Mouse (Mus musculus) stomach, postnatal 0 days (tissue): Measurements from ENCODE around the gene Psmb8.

Source experiments
- CTCF ChIP-seq: IDR thresholded peaks from 2 replicates; pipeline ENCODE4 v1.5.1; 2016; ENCODE audit warnings: antibody characterized with exemption, low read depth, mild to moderate bottlenecking, moderate library complexity
- EP300 ChIP-seq: optimal IDR thresholded peaks from 2 replicates; pipeline ENCODE3; 2016; ENCODE audit warnings: antibody characterized with exemption

- no peak for TF ChIP-seq CTCF
- no peak for TF ChIP-seq EP300
Measured at GRCm38 (mm10) chr17:34179913-34180859, 17.3 kb upstream of the Psmb8 start.
